Mouse (Mus musculus): ENCODE results near the gene Gm45140. TPM values are rescaled to one million over a fixed set of nuclear protein-coding genes. Genes with fewer than 3 reads are reported as not detected.

Gm45140 gene
- polyA plus RNA-seq, 1 experiment, result 8.9 TPM

DNA sequence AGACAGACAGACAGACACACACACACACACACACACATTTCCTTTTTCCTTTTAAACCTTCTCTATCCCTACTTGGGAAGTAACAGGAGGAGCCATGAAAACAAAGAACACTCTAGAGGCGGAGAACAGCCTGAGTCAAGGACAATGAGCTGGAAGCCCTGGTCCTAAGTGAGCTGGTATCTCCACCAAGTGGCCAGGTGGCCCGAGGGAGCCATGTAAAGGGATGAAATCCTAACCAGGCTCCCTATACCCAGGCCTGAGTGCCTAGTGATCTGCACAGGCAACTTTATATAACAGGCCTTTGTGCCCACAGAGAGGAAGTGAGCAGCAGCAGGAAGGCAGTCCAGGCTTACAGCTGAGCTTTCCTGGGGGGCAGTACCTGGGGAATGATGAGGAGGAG lies 28.7 kb downstream of the Gm45140 start:
- TF ChIP-seq CTCF (IDR thresholded peaks at IDR 0.05; ENCODE audit: borderline replicate concordance, insufficient read depth, low read length) (no peak), POLR2A (IDR thresholded peaks at IDR 0.05; ENCODE audit: low read depth, low read length) (no peak)
- Histone ChIP-seq H3K4me3 (ENCODE audit: insufficient read depth, low read length) (no peak overlapping the region), H3K4me1 (ENCODE audit: control insufficient read depth, insufficient read depth, low read length) (0 out of 2 replicates have a peak, but pooled peaks cover 4% of the 10 kb centered on the region), H3K27ac (ENCODE audit: insufficient read depth, low read length) (no peak overlapping the region)

GRCm38 (mm10) chr6:87806028-87806427 lies 29.6 kb downstream of the Gm45140 start:
- Histone ChIP-seq H3K27ac (ENCODE audit: insufficient read depth, low read length) (no peak overlapping the region), H3K4me1 (ENCODE audit: control insufficient read depth, insufficient read depth, low read length) (0 out of 2 replicates have a peak, but pooled peaks cover 4% of the 10 kb centered on the region), H3K4me3 (ENCODE audit: insufficient read depth, low read length) (no peak overlapping the region)
- TF ChIP-seq POLR2A (IDR thresholded peaks at IDR 0.05; ENCODE audit: low read depth, low read length) (no peak), CTCF (IDR thresholded peaks at IDR 0.05; ENCODE audit: borderline replicate concordance, insufficient read depth, low read length) (no peak)

- Histone ChIP-seq H3K4me3 (ENCODE audit: insufficient read depth, low read length) (no peak overlapping the region), H3K27ac (ENCODE audit: insufficient read depth, low read length) (no peak overlapping the region), H3K4me1 (ENCODE audit: control insufficient read depth, insufficient read depth, low read length) (0 out of 2 replicates have a peak, but pooled peaks cover 4% of the 10 kb centered on the region)
- TF ChIP-seq CTCF (IDR thresholded peaks at IDR 0.05; ENCODE audit: borderline replicate concordance, insufficient read depth, low read length) (no peak), POLR2A (IDR thresholded peaks at IDR 0.05; ENCODE audit: low read depth, low read length) (no peak)
These were observed 30.1 kb downstream of the Gm45140 start for GRCm38 (mm10) chr6:87805448-87805847.

DNA sequence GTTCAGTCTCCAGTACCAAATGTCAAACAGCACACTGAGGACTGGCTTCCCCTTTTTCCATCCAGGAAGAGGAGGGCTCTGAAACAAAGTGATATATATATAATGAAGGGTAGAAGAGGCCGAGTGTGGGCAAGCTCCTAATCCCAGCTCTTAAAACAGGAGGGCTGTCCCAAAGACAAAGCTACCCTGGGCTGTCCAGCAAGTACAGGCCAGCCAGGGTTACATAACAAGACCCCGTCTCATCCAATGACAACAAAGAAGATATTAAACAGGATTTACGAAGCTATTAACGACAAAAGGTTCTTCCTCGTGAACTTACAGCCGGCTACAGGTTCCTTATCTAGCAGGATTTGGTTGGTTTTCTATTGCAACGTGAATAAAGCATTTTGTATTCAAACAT lies 30.7 kb downstream of the Gm45140 start:
- H3K4me1 ChIP-seq (ENCODE audit: control insufficient read depth, insufficient read depth, low read length), result 0 out of 2 replicates have a peak, but pooled peaks cover 3% of the 10 kb centered on the region
- H3K27ac ChIP-seq (ENCODE audit: insufficient read depth, low read length), result no peak overlapping the region
- TF ChIP-seq CTCF (IDR thresholded peaks at IDR 0.05; ENCODE audit: borderline replicate concordance, insufficient read depth, low read length) (no peak), POLR2A (IDR thresholded peaks at IDR 0.05; ENCODE audit: low read depth, low read length) (no peak)
- no peak overlapping the region for H3K4me3 ChIP-seq (ENCODE audit: insufficient read depth, low read length)

DNA sequence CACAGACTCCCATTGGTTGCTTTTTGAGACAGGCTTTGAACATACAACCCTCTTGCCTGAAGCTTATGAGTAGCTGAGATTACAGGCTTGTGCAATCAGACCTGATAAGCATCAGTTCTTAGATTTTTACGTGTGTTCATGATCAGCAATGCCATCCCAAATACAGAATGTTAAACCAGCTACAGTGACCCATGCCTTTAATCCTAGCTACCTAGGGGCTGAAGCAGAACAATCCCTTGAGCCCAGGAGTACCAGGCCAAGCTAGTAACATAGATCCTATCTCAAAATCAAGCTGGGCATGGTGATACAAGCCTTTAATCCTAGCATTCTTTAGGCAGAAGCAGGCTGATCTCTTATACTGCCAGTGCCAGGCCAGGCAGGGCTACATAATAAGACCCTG lies 31.6 kb downstream of the Gm45140 start:
- H3K4me3 ChIP-seq (ENCODE audit: insufficient read depth, low read length), result no peak overlapping the region
- H3K4me1 ChIP-seq (ENCODE audit: control insufficient read depth, insufficient read depth, low read length), result no peaks in the 10 kb centered on the region
- TF ChIP-seq POLR2A (IDR thresholded peaks at IDR 0.05; ENCODE audit: low read depth, low read length) (no peak), CTCF (IDR thresholded peaks at IDR 0.05; ENCODE audit: borderline replicate concordance, insufficient read depth, low read length) (no peak)
- H3K27ac ChIP-seq (ENCODE audit: insufficient read depth, low read length), result no peak overlapping the region

GRCm38 (mm10) chr6:87802462-87802861 lies 33.1 kb downstream of the Gm45140 start:
- TF ChIP-seq POLR2A (IDR thresholded peaks at IDR 0.05; ENCODE audit: low read depth, low read length) (no peak), CTCF (IDR thresholded peaks at IDR 0.05; ENCODE audit: borderline replicate concordance, insufficient read depth, low read length) (no peak)
- no peak overlapping the region for H3K4me3 ChIP-seq (ENCODE audit: insufficient read depth, low read length)
- H3K27ac ChIP-seq (ENCODE audit: insufficient read depth, low read length), result no peak overlapping the region
- H3K4me1 ChIP-seq (ENCODE audit: control insufficient read depth, insufficient read depth, low read length), result no peaks in the 10 kb centered on the region

DNA sequence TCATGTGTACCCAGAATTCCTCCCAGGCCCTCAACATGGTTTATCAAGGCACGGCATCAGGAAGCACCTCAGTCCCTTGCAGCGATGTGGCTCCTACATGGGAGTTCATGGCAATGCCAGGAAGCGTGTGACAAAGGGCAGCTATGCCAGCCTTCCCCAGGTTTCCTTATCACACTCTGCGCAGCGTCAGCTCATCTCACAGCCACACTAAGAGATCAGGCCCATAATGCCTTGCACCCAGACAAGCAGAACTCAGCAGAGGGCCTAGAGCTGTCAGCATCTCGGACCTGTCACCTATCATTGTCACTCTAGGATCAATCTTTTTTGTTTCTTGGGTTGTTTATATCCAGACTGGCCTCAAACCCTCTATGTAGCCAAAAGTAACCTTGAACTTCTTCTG lies 36.0 kb downstream of the Gm45140 start:
- no peak for TF ChIP-seq CTCF (IDR thresholded peaks at IDR 0.05; ENCODE audit: borderline replicate concordance, insufficient read depth, low read length)
- TF ChIP-seq POLR2A (IDR thresholded peaks at IDR 0.05; ENCODE audit: low read depth, low read length), result no peak
- Histone ChIP-seq H3K4me1 (ENCODE audit: control insufficient read depth, insufficient read depth, low read length) (no peaks in the 10 kb centered on the region), H3K27ac (ENCODE audit: insufficient read depth, low read length) (no peak overlapping the region), H3K4me3 (ENCODE audit: insufficient read depth, low read length) (no peak overlapping the region)

GRCm38 (mm10) chr6:87797321-87797720 lies 38.3 kb downstream of the Gm45140 start:
- H3K4me1 ChIP-seq (ENCODE audit: control insufficient read depth, insufficient read depth, low read length), result no peaks in the 10 kb centered on the region
- H3K4me3 ChIP-seq (ENCODE audit: insufficient read depth, low read length), result no peak overlapping the region
- H3K27ac ChIP-seq (ENCODE audit: insufficient read depth, low read length), result no peak overlapping the region
- TF ChIP-seq CTCF (IDR thresholded peaks at IDR 0.05; ENCODE audit: borderline replicate concordance, insufficient read depth, low read length) (no peak), POLR2A (IDR thresholded peaks at IDR 0.05; ENCODE audit: low read depth, low read length) (no peak)

DNA sequence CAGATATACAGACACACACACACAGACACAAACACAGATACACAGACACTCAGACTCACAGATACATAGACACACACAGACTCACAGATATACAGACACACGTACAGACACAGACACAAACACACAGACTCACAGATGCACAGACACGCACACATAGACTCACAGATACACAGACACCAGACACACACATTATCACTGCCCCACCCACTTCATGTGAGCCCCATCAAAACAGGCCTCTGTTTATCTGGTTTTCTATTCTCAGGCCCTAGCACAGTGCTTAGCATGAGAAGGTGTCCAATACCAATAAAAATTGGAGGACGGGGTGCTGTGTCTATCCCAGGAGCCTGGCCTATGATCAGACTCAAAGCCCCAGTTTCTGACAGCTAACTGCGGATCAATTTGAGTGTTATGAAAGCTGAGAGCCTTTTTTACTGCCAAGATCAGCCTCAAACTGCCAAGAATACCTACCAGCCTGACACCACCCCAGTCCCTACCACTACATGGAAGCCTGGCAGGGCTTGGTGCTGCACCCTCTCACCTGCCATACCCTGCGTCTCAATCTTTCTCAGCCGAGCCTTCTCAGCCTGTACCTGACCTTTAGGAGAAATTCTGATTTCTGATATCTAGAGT lies 39.2 kb downstream of the Gm45140 start:
- Histone ChIP-seq H3K4me1 (ENCODE audit: control insufficient read depth, insufficient read depth, low read length) (no peaks in the 10 kb centered on the region), H3K27ac (ENCODE audit: insufficient read depth, low read length) (no peak overlapping the region), H3K4me3 (ENCODE audit: insufficient read depth, low read length) (no peak overlapping the region)
- TF ChIP-seq POLR2A (IDR thresholded peaks at IDR 0.05; ENCODE audit: low read depth, low read length) (no peak), CTCF (IDR thresholded peaks at IDR 0.05; ENCODE audit: borderline replicate concordance, insufficient read depth, low read length) (no peak)

GRCm38 (mm10) chr6:87795385-87796150 lies 40.0 kb downstream of the Gm45140 start:
- H3K27ac ChIP-seq (ENCODE audit: insufficient read depth, low read length), result no peak overlapping the region
- TF ChIP-seq POLR2A (IDR thresholded peaks at IDR 0.05; ENCODE audit: low read depth, low read length), result no peak
- no peak for TF ChIP-seq CTCF (IDR thresholded peaks at IDR 0.05; ENCODE audit: borderline replicate concordance, insufficient read depth, low read length)
- no peak overlapping the region for H3K4me3 ChIP-seq (ENCODE audit: insufficient read depth, low read length)
- H3K4me1 ChIP-seq (ENCODE audit: control insufficient read depth, insufficient read depth, low read length), result no peaks in the 10 kb centered on the region

All from embryonic fibroblast, embryonic 13.5 days (primary cell).